Mouse (Mus musculus) liver, embryonic 11.5 days (tissue): Measurements from ENCODE around the gene Pigl. TPM values are rescaled to one million over a fixed set of nuclear protein-coding genes. Genes with fewer than 3 reads are reported as not detected.

Source experiments
- ATAC-seq: fragments of 200-750 bp; cut with Nextera tagmentation; replicated peaks from 2 replicates; pipeline ENCODE4 v1.8.0; 2017; ENCODE audit warnings: moderate number of reproducible peaks, mild to moderate bottlenecking, moderate TSS enrichment, moderate library complexity; ENCODE audit not compliant: low FRiP score
- DNase-seq: peaks from one replicate; pipeline ENCODE4 v3.0.0-alpha.2; 2017; ENCODE audit warnings: low spot score
- H3K27ac ChIP-seq: fragments of 300-500 bp; sonication (generic); 2 replicates; pipeline ENCODE4 v1.5.1; 2014; ENCODE audit warnings: mild to moderate bottlenecking, low read depth, low read length, control low read depth
- H3K27me3 ChIP-seq: fragments of 300-500 bp; sonication (generic); replicated peaks from 2 replicates; pipeline ENCODE4 v1.6.1; 2014; ENCODE audit warnings: low read length, mixed read lengths; ENCODE audit not compliant: control insufficient read depth, insufficient read depth
- H3K36me3 ChIP-seq: fragments of 300-500 bp; sonication (generic); 2 replicates; pipeline ENCODE4 v1.6.1; 2014; ENCODE audit warnings: mild to moderate bottlenecking, low read length, moderate library complexity, mixed read lengths; ENCODE audit not compliant: control insufficient read depth, insufficient read depth
- H3K4me1 ChIP-seq: fragments of 300-500 bp; sonication (generic); replicated peaks from 2 replicates; pipeline ENCODE4 v1.6.1; 2014; ENCODE audit warnings: low read length, mixed read lengths; ENCODE audit not compliant: control insufficient read depth, insufficient read depth
- H3K4me2 ChIP-seq: fragments of 300-500 bp; sonication (generic); 2 replicates; pipeline ENCODE4 v1.6.1; 2014; ENCODE audit warnings: mild to moderate bottlenecking, control low read depth, moderate library complexity
- H3K4me3 ChIP-seq: fragments of 300-500 bp; sonication (generic); 2 replicates; pipeline ENCODE4 v1.5.1; 2014; ENCODE audit warnings: low read depth, low read length, control low read depth
- H3K9ac ChIP-seq: fragments of 300-500 bp; sonication (generic); 2 replicates; pipeline ENCODE4 v1.6.1; 2014; ENCODE audit warnings: low read depth, low read length, control low read depth
- H3K9me3 ChIP-seq: fragments of 300-500 bp; sonication (generic); 2 replicates; pipeline ENCODE4 v1.6.1; 2016; ENCODE audit warnings: low read length, inconsistent platforms, mixed read lengths; ENCODE audit not compliant: control insufficient read depth
- WGBS: fragments of 180-500 bp; shearing (Covaris S2); extraction: QIAGEN DNeasy Blood & Tissue Kit; methylation state at CpG from one replicate; pipeline ENCODE4 v1.1.7; 2014; 5-methylcytosine and 5-hydroxymethylcytosine counted together
- polyA plus RNA-seq: library from polyadenylated mRNA; unstranded; fragments of >200 nt; fragmentation: Nextera tagmentation; extraction: Ambion mirVana; gene quantifications from 2 replicates; pipeline ENCODE4 v1.2.1, GENCODE M21; 2014

The Pigl gene
- polyA plus RNA-seq, 1 experiment from 2014 or later = 15.7 TPM

- Histone ChIP-seq H3K27me3 (no peaks in the 10 kb centered on the region), H3K27ac (no peak overlapping the region), H3K36me3 (peaks cover 1% of the 10 kb centered on the region; the same call in 1 of the 2 replicates), H3K4me2 (no peak overlapping the region), H3K4me3 (no peak overlapping the region), H3K9ac (no peak overlapping the region), H3K4me1 (no peaks in the 10 kb centered on the region), H3K9me3 (no peaks in the 10 kb centered on the region)
- ATAC-seq = no peak
- no peak for DNase-seq
- 90% methylated on average over 3 of the region's 3 CpGs for WGBS
Observed at GRCm38 (mm10) chr11:62445799-62446198, 12.5 kb upstream of the Pigl start.

DNA sequence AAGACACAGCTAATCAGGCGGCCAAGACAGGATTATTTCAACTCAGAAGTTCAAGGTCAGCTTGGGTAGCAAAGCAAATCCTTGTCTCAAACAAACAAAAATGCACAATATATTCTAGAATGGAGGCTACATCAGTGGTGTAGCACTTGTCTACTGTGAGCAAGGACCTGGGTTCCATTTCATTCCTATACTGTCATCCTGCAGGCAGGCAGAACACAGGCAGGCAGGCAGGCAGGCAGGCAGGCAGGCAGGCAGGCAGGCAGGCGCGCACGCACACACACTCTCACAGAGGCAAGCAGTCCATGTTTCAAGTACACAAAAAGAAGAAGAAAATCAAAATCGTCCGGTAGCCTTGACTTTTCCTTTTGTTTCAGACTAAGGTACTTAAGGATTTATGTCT is 9.3 kb upstream of the Pigl start:
- Histone ChIP-seq H3K9me3 (no peaks in the 10 kb centered on the region), H3K4me1 (no peaks in the 10 kb centered on the region), H3K4me3 (no peak overlapping the region), H3K4me2 (no peak overlapping the region), H3K36me3 (peaks cover 4% of the 10 kb centered on the region; the same call in 1 of the 2 replicates), H3K27me3 (no peaks in the 10 kb centered on the region), H3K27ac (no peak overlapping the region), H3K9ac (no peak overlapping the region)
- no peak for DNase-seq
- ATAC-seq = no peak
- 95% methylated on average over 6 of the region's 6 CpGs for WGBS

DNA sequence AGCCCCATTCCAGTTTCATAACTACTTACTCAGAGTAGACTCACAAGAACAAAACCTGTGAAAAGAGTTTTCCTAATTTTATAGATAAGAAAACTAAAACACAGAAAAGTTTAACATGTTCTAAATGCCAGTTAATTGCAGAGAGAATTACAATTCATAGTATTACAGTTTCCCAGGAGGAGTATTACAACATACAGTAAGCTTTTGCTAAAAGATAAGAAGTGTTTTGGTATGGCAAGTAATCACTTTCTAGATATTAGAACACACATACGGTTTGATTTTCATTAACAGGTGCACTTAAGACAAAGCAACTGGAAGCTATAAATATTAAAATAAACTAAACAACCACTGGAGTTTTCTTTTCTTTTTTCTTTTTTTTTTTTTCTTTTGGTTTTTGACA is 3.1 kb upstream of the Pigl start:
- no peak overlapping the region; the same call in 1 of the 2 replicates for H3K4me3 ChIP-seq
- ATAC-seq (no peak), DNase-seq (no peak)
- 46% methylated on average over 1 of the region's 1 CpGs for WGBS
- no peak overlapping the region for H3K9ac ChIP-seq
- H3K27me3 ChIP-seq = no peaks in the 10 kb centered on the region
- no peaks in the 10 kb centered on the region for H3K9me3 ChIP-seq
- no peak overlapping the region for H3K27ac ChIP-seq
- peak overlapping the region; percentile 77 for H3K4me2 ChIP-seq
- H3K4me1 ChIP-seq = peaks cover 12% of the 10 kb centered on the region; the same call in 1 of the 2 replicates
- H3K36me3 ChIP-seq = peaks cover 4% of the 10 kb centered on the region; the same call in 1 of the 2 replicates

DNA sequence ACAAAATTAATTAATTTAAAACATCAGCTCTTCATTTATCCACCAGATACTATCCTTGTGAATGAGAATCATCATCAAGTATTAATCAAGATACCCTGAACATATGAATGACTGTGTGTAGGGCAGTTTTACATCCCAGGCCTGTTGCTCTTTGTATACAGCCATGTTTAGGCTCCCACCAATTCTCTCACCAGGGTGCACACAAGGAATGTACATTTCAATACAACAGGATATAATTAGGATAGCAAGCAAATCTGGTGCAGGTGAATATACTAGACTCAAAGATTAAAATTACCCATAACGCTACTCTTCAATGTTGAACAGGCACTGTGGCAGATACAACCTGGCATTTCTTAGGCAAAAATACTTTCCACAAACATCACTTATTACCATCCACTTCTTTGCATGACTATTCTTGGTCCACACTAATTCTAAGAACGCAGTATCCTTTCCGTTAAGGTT is 2.2 kb upstream of the Pigl start:
- Histone ChIP-seq H3K36me3 (0 out of 2 replicates have a peak, but pooled peaks cover under 1% of the 10 kb centered on the region), H3K4me2 (peak overlapping the region; percentile 77), H3K27me3 (no peaks in the 10 kb centered on the region), H3K27ac (peak overlapping the region; percentile 98), H3K9me3 (no peaks in the 10 kb centered on the region), H3K4me3 (peak overlapping the region; percentile 97), H3K4me1 (peaks cover 13% of the 10 kb centered on the region; the same call in 1 of the 2 replicates), H3K9ac (peak overlapping the region; percentile 100)
- DNase-seq = no peak
- WGBS = 8% methylated on average over 3 of the region's 3 CpGs
- ATAC-seq = no peak

- ATAC-seq (peak; percentile 60), DNase-seq (peak; percentile 81)
- Histone ChIP-seq H3K27ac (peak overlapping the region; percentile 98), H3K9ac (peak overlapping the region; percentile 100), H3K4me1 (peaks cover 13% of the 10 kb centered on the region; the same call in 1 of the 2 replicates), H3K4me2 (peak overlapping the region; percentile 77), H3K9me3 (no peaks in the 10 kb centered on the region), H3K36me3 (no peaks in the 10 kb centered on the region), H3K27me3 (no peaks in the 10 kb centered on the region), H3K4me3 (peak overlapping the region; percentile 97)
- under 1% methylated on average over 42 of the region's 42 CpGs for WGBS
Observed at GRCm38 (mm10) chr11:62456483-62457172, 1.6 kb upstream of the Pigl start.

GRCm38 (mm10) chr11:62457241-62457890 is 894 bp upstream of the Pigl start:
- peak overlapping the region; percentile 97 for H3K4me3 ChIP-seq
- peak overlapping the region; percentile 100 for H3K9ac ChIP-seq
- no peaks in the 10 kb centered on the region for H3K9me3 ChIP-seq
- DNase-seq = peak; percentile 89
- peak; percentile 93 for ATAC-seq
- peak overlapping the region; percentile 98 for H3K27ac ChIP-seq
- peak overlapping the region; percentile 77 for H3K4me2 ChIP-seq
- under 1% methylated on average over 66 of the region's 73 CpGs for WGBS
- no peaks in the 10 kb centered on the region for H3K27me3 ChIP-seq
- H3K36me3 ChIP-seq = no peaks in the 10 kb centered on the region
- peaks cover 13% of the 10 kb centered on the region; the same call in 1 of the 2 replicates for H3K4me1 ChIP-seq

- Histone ChIP-seq H3K27me3 (no peaks in the 10 kb centered on the region), H3K9ac (peak overlapping the region; percentile 100), H3K36me3 (no peaks in the 10 kb centered on the region), H3K4me3 (peak overlapping the region; percentile 97), H3K9me3 (no peaks in the 10 kb centered on the region), H3K4me2 (peak overlapping the region; percentile 77), H3K27ac (peak overlapping the region; percentile 98), H3K4me1 (peaks cover 13% of the 10 kb centered on the region; the same call in 1 of the 2 replicates)
- WGBS = 0% methylated on average over 18 of the region's 18 CpGs
- no peak; the same call in 1 of the 2 replicates for ATAC-seq
- no peak for DNase-seq
Observed at GRCm38 (mm10) chr11:62457891-62458270, 379 bp upstream of the Pigl start.

DNA sequence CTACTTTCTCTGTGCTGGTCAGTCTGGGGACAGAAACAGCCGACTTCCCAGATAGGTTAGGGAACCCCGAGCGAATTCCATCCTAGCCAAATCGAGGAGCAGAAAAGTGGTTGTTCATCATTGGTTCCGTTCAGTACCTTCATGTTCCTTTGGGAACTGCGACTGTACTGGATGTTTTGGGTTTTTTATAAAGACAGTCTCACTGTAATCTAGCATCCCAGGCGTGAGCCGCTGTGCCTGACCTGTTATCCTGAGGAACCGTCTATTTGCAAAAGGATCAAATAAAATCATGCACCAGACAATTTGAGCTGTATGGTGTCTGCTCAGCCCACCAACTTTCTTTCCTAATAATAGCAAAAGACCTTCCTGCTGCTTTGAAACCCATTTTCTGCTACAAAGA is 520 bp downstream of the Pigl start:
- Histone ChIP-seq H3K27ac (peak overlapping the region; percentile 98), H3K9ac (peak overlapping the region; percentile 100), H3K27me3 (no peaks in the 10 kb centered on the region), H3K4me1 (peaks cover 16% of the 10 kb centered on the region; the same call in 1 of the 2 replicates), H3K36me3 (no peaks in the 10 kb centered on the region), H3K4me3 (peak overlapping the region; percentile 97), H3K4me2 (peak overlapping the region; percentile 77), H3K9me3 (no peaks in the 10 kb centered on the region)
- DNase-seq (no peak), ATAC-seq (no peak)
- under 1% methylated on average over 9 of the region's 9 CpGs for WGBS
